Mouse (Mus musculus) frontal cortex, adult (tissue): ENCODE measurements around the gene Snrpd2.
A peak's percentile ranks its signal among the peaks of the same experiment; 100 is the strongest.

Source experiments
- ATAC-seq: cut with Nextera tagmentation; 2 replicates; pipeline ENCODE4 v1.9.2; 2017; ENCODE audit warnings: mild to moderate bottlenecking, moderate library complexity, mixed read lengths; ENCODE audit not compliant: low TSS enrichment

Snrpd2 gene

GRCm38 (mm10) chr7:19149626-19150025 lies at the start of gene Snrpd2:
Snrpd2 (plus strand) TSS chr7:19149722.
- ATAC-seq, result peak; percentile 80

- no peak for ATAC-seq
Measured at GRCm38 (mm10) chr7:19100290-19100689, 49.2 kb upstream of the Snrpd2 start.

GRCm38 (mm10) chr7:19103741-19104140 lies 45.8 kb upstream of the Snrpd2 start:
- no peak for ATAC-seq

- no peak for ATAC-seq
Measured at GRCm38 (mm10) chr7:19104486-19104885, 45.0 kb upstream of the Snrpd2 start.

GRCm38 (mm10) chr7:19107436-19107835 lies 42.1 kb upstream of the Snrpd2 start:
- no peak for ATAC-seq

GRCm38 (mm10) chr7:19109565-19109964 lies 40.0 kb upstream of the Snrpd2 start:
- ATAC-seq, result no peak

GRCm38 (mm10) chr7:19118028-19118771 lies 31.3 kb upstream of the Snrpd2 start, which contains the start of gene Gm4969:
Gm4969 (minus strand) TSS chr7:19118368.
- ATAC-seq, result no peak

- no peak for ATAC-seq
Measured at GRCm38 (mm10) chr7:19119083-19119482, 30.4 kb upstream of the Snrpd2 start.

- ATAC-seq, result peak; percentile 99
Measured at GRCm38 (mm10) chr7:19119631-19120429, 29.7 kb upstream of the Snrpd2 start, which contains the start of gene Fbxo46. Fbxo46 (plus strand) TSS chr7:19119859.

GRCm38 (mm10) chr7:19121686-19122085 lies 27.8 kb upstream of the Snrpd2 start:
- no peak for ATAC-seq

- no peak for ATAC-seq
Measured at GRCm38 (mm10) chr7:19124713-19125112, 24.8 kb upstream of the Snrpd2 start.

GRCm38 (mm10) chr7:19127744-19128143 lies 21.8 kb upstream of the Snrpd2 start:
- ATAC-seq, result no peak

GRCm38 (mm10) chr7:19129396-19129795 lies 20.1 kb upstream of the Snrpd2 start:
- no peak for ATAC-seq

GRCm38 (mm10) chr7:19130657-19131056 lies 18.9 kb upstream of the Snrpd2 start:
- no peak for ATAC-seq

- peak; percentile 97 for ATAC-seq
Measured at GRCm38 (mm10) chr7:19131324-19131848, 18.1 kb upstream of the Snrpd2 start.

GRCm38 (mm10) chr7:19136168-19136567 lies 13.4 kb upstream of the Snrpd2 start:
- ATAC-seq, result no peak; the same call in 1 of the 2 replicates

GRCm38 (mm10) chr7:19136673-19137334 lies 12.7 kb upstream of the Snrpd2 start:
- peak; percentile 59 for ATAC-seq

- no peak for ATAC-seq
Measured at GRCm38 (mm10) chr7:19137380-19137779, 12.1 kb upstream of the Snrpd2 start.

- no peak for ATAC-seq
Measured at GRCm38 (mm10) chr7:19146793-19147192, 2.7 kb upstream of the Snrpd2 start.

- ATAC-seq, result no peak
Measured at GRCm38 (mm10) chr7:19147497-19148045, 2.0 kb upstream of the Snrpd2 start.

- no peak for ATAC-seq
Measured at GRCm38 (mm10) chr7:19148180-19148874, 1.2 kb upstream of the Snrpd2 start.
